Mouse (Mus musculus) subcutaneous adipose tissue, adult 2 months (tissue): ENCODE data around the gene Atp6v0d1. TPM values are rescaled to one million over a fixed set of nuclear protein-coding genes. Genes with fewer than 3 reads are reported as not detected.

Source experiments
- polyA plus RNA-seq: library from polyadenylated mRNA; depleted of rRNA; stranded (reverse); fragments of >200 nt; gene quantifications from 2 replicates; pipeline ENCODE4 v1.2.3, GENCODE M21; 2012; ENCODE audit warnings: low replicate concordance; rRNA removed

The Atp6v0d1 gene
- polyA plus RNA-seq = 150 and 241 TPM in 2 replicates

DNA sequence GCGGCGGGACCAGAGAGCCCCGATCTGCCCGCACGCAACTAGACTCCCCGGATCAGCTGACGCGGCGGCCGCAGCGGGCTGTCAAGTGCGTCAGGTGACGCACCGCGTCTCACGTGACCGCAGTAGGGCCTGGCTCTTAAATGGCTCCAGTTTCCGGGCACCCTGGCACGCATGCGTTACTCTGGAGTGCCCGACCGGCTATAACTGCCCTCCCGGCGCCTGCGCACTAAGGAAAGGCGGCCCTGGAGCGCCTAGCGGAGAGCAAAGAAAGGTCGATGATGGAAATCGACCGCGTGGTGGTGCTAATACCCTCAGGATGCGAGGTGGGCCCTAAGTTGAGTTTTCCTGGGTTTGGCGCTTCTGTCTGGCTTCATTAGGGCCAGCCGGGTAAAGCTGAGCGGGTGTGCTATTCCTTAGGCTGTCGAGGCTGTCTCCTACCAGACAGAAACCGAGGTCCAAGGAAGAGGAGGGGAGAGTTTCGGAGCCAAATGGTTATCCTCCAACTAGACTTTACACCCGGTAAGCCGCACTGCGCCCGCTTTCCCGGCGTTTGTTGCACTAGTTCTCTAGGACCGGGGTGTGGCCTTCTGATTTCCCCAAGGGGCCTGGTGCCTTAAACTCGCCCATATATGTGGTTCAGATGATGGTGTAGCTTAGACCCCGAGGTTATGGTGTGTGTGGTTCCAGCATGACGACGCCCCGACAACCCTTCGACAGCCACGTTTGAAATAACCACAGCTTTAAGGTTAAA, at the start of gene Atp6v0d1:
Gene Atp6v0d1 (minus strand): TSS at position 96 of the 751 bp plus-strand sequence.

GRCm38 (mm10) chr8:105604804-105605381, 39.0 kb upstream of the Atp6v0d1 start, which contains the start of gene Ripor1:
Gene Ripor1 (plus strand): TSS chr8:105605255.

DNA sequence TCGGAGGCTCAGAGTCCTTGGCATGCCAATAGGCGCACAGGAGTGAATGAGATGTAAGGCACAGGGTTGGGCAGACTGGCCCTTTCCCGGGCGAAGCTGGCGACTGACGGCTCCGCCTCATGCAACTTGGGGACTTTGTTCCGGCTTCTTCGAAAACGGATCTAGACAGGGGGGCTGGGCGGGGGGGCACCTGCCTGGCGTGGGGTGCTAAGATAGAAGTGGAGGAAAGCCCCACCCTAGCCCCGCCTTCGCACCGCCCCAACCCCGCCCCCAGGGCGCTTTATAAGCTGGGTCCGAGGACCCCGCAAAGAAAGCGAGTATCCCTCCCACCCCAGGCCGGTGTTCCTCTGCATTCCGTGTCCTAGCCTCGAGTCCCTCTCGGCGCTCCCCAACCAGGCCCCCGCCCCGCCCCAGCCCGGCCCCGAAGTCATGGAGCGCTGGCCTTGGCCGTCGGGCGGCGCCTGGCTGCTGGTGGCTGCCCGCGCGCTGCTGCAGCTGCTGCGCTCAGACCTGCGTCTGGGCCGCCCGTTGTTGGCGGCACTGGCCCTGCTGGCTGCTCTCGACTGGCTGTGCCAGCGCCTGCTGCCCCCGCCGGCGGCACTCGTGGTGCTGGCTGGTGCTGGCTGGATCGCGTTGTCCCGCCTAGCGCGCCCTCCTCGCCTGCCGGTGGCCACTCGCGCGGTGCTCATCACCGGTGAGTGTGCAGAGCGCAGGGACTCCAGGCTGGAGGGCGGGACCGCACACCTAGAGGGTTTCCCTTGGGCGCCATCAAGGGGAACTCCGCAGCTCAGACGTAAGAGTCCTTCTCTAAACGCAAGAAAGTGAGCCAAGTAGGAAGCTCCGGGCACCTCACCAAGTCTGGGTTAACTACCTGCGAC, 47.2 kb downstream of the Atp6v0d1 start, which contains the start of gene Hsd11b2:
Gene Hsd11b2 (plus strand): TSS at position 320 of the 878 bp plus-strand sequence.

GRCm38 (mm10) chr8:105496439-105497180, 69.2 kb downstream of the Atp6v0d1 start, which contains the start of gene Zdhhc1:
Gene Zdhhc1 (minus strand): TSS chr8:105496902.

Other genes starting within 250 kb of the Atp6v0d1 start
- 7.1 and 10.5 TPM in 2 replicates for gene Lrrc29, start 239.8 kb downstream of the Atp6v0d1 start, polyA plus RNA-seq
- 93.5 and 101 TPM in 2 replicates for gene Tmem208, start 239.7 kb downstream of the Atp6v0d1 start, polyA plus RNA-seq
- gene Fhod1, start 218.1 kb downstream of the Atp6v0d1 start, polyA plus RNA-seq = 30.4 and 43.5 TPM in 2 replicates
- gene Slc9a5, start 217.2 kb downstream of the Atp6v0d1 start, polyA plus RNA-seq = 6.8 and 9.4 TPM in 2 replicates
- 0.76 and 1.2 TPM in 2 replicates for gene Plekhg4, start 192.8 kb downstream of the Atp6v0d1 start, polyA plus RNA-seq
- gene Kctd19, start 152.5 kb downstream of the Atp6v0d1 start, polyA plus RNA-seq = 0.26 and 1.1 TPM in 2 replicates
- gene Lrrc36, start 152.5 kb downstream of the Atp6v0d1 start, polyA plus RNA-seq = 3.0 and 4.1 TPM in 2 replicates
- 171 and 479 TPM in 2 replicates for gene Tppp3, start 94.5 kb downstream of the Atp6v0d1 start, polyA plus RNA-seq
- gene Zdhhc1, start 69.1 kb downstream of the Atp6v0d1 start, polyA plus RNA-seq = 51.5 and 98.0 TPM in 2 replicates
- gene Hsd11b2, start 47.3 kb downstream of the Atp6v0d1 start, polyA plus RNA-seq = 3.3 and 572 TPM in 2 replicates
- gene Ripor1, start 39.2 kb upstream of the Atp6v0d1 start, polyA plus RNA-seq = 34.4 and 43.4 TPM in 2 replicates
- gene Ctcf, start 70.5 kb upstream of the Atp6v0d1 start, polyA plus RNA-seq = 11.0 and 24.5 TPM in 2 replicates
- gene Agrp, start 71.3 kb upstream of the Atp6v0d1 start, polyA plus RNA-seq = not detected in 2 replicates
- 1.2 and 1.5 TPM in 2 replicates for gene Carmil2, start 120.2 kb upstream of the Atp6v0d1 start, polyA plus RNA-seq
- 39.9 and 48.6 TPM in 2 replicates for gene Acd, start 135.1 kb upstream of the Atp6v0d1 start, polyA plus RNA-seq
- 25.6 and 26.0 TPM in 2 replicates for gene Pard6a, start 135.1 kb upstream of the Atp6v0d1 start, polyA plus RNA-seq
- gene 4933405L10Rik, start 141.6 kb upstream of the Atp6v0d1 start, polyA plus RNA-seq = 0.10 TPM in 1 of 2 replicates, not detected in the other
- 5.7 and 12.8 TPM in 2 replicates for gene Enkd1, start 142.2 kb upstream of the Atp6v0d1 start, polyA plus RNA-seq
- 7.7 and 10.0 TPM in 2 replicates for gene Gfod2, start 192.6 kb upstream of the Atp6v0d1 start, polyA plus RNA-seq